Mouse (Mus musculus) inflammation-experienced regulatory T-cells (primary cell): ENCODE results near the gene Rnf214. TPM values are rescaled to one million over a fixed set of nuclear protein-coding genes. Genes with fewer than 3 reads are reported as not detected.

ENCODE experiments used
- polyA plus RNA-seq, 2 experiments: library from polyadenylated mRNA; unstranded; fragments of 100-300 nt; shearing (Covaris generic); gene quantifications; one replicate each; pipeline ENCODE4 v1.2.1; 2017

Gene Rnf214
- polyA plus RNA-seq, result 10 to 100 TPM; 35.3 to 38.2 TPM

DNA sequence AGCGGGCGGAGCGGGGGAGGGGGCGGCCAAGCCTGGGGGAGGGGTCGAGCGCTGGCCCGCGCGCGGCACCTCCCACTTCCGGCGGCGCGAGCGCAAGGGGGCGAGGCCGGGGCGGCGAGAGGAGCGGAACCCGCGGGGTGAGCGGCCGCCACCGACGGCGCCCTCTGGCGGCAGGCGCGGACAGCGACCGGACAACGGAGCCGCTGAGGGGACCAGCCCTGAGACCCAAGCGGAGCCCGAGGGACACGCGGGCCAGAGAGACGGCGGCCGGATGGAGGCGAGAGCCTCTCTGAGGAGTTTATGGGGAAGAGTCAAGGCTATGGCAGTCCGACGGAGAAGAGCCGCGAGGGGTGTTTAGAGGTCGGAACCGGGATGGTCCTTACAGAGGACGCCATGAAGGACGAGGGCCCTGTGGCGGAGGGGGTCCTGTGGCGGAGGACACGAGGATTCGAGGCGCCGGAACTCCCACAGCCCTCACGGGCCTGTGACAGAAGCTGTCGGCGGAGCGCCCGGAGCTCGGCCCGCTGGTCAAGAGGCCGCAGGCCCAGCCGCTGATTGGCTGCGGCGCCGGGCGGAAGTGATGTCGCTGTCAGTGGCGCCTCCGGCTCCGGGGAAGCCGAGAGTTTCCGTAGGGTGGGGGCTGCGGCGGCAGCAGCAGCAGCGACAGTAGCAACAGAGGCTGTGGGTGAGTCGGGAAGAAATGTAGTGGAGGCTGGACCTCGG, at the start of gene Rnf214, which contains the start of gene Pcsk7:
Rnf214 (minus strand) TSS at position 557 of the 723 bp plus-strand sequence.
Pcsk7 (plus strand) TSS at position 143 of the 723 bp plus-strand sequence.

DNA sequence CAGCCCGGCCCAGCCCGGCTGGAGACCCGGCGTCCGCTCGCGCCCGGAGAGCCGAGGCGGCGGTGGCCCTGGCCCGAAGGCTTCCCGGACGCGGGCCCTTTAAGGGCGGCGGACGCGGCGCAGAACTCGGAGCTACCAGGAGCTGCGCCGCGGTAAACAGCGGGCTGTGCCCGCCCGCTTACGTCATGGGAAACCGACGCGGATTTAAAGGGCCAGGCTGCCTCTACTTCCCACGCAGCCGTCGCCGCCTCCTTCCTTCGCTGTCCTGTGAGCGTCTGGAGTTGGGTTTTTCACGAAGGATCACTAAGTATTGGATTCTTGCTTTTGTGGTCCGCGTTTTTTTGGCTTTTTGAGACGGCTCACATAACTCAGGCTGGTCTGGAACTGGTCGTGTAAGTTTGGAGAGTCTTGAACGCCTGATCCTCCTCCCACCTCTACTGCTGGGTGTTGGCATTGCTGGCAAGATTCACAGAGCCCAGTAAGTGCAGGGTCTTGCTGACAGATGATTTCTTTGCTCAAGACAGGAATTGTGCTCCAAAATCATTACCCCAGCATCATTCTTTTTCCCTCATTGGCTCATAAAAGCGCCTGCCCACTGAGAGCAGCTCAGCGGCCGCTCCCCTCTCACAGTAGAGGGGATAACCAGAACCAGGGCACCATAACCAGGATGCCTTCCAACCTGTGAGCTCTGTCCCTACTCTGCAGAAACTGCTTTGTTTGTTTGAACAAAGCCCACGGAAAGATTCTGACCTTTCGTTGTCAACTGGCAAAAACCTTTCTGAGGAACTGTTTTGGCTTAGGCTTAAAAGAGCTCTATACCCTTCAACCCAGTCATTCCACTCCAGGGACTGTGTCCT, 48.6 kb upstream of the Rnf214 start, which contains the start of gene Sidt2:
Sidt2 (minus strand) TSS at position 152 of the 857 bp plus-strand sequence.

DNA sequence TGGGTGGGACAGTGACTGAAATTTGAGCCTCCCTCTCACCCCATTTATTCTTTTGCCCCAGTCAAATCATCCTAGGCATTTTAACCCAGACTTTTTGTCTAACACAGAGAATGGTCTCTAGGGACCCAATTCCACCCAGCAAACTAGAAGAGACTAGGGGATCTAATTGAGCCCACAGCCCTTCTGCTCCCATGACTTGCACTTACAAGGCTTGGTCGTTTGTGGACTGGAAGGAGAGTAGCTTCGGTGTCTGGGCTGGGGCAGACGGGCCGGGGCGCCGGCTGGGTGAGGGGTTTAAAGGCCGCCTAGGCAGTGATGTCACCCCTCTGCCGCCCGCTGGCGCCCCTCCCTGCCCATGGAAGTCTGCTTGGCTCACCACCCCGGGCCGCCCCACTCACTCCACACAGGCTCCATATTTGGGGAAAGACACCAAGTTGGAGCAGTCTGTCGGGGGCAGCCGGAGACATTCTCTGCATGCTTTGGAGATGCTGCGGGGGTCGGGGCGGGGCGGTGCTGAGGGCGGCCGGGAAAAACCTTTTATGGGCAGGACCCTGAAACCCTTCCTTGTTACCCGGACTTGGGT, 29.0 kb upstream of the Rnf214 start, which contains the start of gene Tagln:
Tagln (minus strand) TSS at position 431 of the 583 bp plus-strand sequence.

DNA sequence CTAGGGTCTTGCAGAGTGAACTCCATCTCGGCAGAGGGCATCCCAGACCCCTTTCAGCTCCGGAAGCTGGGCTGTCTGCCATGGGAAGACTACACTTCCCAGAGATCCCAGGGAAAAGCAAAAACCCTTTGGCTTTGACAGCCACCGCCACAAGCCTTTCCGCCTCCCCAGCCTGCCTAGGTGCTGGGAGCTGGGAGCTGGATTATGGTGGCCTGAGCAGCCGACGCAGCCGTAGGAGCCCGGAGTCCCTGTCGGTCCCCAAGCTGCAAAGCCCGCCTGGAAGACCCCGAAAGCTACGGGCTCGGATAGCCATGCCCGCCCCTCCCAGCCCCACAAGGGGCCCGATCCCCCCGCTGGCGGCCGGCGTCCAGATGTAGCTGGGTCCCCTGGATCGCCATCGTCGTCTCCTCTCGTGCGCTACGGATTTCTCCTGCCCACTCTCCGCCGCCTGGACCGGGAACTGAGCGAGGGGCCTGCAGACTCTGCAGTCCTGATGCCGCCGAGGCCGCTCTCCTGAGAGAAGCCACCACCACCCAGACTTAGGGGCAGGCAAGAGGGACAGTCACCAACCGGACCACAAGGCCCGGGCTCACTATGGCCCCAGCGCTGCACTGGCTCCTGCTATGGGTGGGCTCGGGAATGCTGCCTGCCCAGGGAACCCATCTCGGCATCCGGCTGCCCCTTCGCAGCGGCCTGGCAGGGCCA, 68.1 kb downstream of the Rnf214 start, which contains the start of gene Bace1:
Bace1 (plus strand) TSS at position 147 of the 705 bp plus-strand sequence.

DNA sequence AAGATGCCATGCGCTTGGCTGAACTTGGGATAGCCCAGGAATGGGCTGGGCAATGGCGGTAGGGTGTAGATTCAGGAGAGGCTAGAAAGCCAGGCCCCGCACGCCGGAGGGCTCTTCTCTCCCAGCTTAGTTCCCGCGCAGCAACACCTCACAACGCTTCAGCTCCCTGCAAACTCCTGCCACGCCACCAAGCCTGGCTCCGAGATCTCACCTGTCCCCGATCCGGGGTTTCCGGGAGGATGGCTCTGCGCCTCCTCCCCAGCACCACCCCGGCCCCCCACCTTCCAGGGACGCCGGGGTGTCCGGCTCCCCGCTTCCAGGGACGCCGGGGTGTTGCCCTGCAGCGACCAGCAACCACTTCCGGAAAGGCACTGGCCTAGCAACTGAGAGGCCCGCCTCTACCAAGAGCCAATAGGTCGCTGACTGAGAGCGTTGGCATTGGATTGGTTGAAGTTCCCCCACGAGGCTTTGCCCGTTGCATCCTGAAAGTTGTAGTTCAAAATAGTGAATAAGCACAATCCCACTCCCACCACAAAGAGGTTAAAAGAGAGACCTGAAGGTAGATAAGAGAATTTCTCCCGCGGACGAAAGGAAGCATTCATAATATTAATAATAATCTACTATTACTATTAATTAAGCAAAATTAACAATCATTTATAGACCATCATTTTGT, 78.3 kb downstream of the Rnf214 start, which contains the start of gene Cep164:
Cep164 (minus strand) TSS at position 401 of the 673 bp plus-strand sequence.

Other genes with a start within 250 kb of the Rnf214 start
- gene Cep164, start 78.2 kb downstream of the Rnf214 start, polyA plus RNA-seq, result 10 to 100 TPM; 17.1 TPM
- 1 to 10 TPM; 4.0 to 7.9 TPM for gene Bace1, start 68.3 kb downstream of the Rnf214 start, polyA plus RNA-seq
- 10 to 100 TPM; 40.7 to 56.3 TPM for gene Pcsk7, start 414 bp downstream of the Rnf214 start, polyA plus RNA-seq
- 1 to 10 TPM; 1.6 to 3.6 TPM for gene Tagln, start 29.1 kb upstream of the Rnf214 start, polyA plus RNA-seq
- gene Sidt2, start 48.3 kb upstream of the Rnf214 start, polyA plus RNA-seq, result 100 to 1,000 TPM; 190 to 213 TPM
- 10 to 100 TPM; 80.7 to 82.9 TPM for gene Pafah1b2, start 105.8 kb upstream of the Rnf214 start, polyA plus RNA-seq
- gene Sik3, start 105.9 kb upstream of the Rnf214 start, polyA plus RNA-seq, result 10 to 100 TPM; 20.8 to 34.2 TPM